Mouse (Mus musculus): ENCODE results near the gene Rcan3. TPM values are rescaled to one million over a fixed set of nuclear protein-coding genes. Genes with fewer than 3 reads are reported as not detected.
A peak's percentile ranks its signal among the peaks of the same experiment; 100 is the strongest.

Gene Rcan3
- polyA plus RNA-seq, 2 experiments = 14.0 to 16.1 TPM

DNA sequence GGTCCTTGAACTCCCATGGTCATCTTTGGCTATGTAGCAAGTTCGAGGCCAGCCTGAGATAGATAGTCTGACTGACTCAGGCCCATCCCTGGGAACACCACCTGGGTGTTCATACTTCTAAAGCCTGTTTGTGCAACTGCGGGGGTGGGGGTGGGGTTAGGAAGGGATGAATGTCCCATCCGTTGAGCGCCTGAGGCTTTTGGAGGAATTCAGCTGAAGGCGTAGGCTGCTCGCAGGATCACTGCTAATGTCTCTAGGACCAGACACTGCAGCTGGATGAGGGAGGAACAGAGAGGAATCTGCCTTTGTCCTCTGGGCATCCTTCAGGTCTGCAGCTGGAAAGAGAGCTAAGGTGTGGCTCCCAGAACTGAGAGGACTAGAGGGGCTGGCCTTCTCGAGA, 39.0 kb downstream of the Rcan3 start:
- WGBS = 75% methylated on average over 7 of the region's 7 CpGs
- ATAC-seq (ENCODE audit: low FRiP score, low read depth) = no peak
- H3K9ac ChIP-seq (ENCODE audit: low read depth, low read length, severe bottlenecking) = no peak overlapping the region
- no peak for TF ChIP-seq POLR2A (IDR thresholded peaks at IDR 0.05; ENCODE audit: borderline replicate concordance, extremely low read depth, insufficient read depth, insufficient read length)
- H3K36me3 ChIP-seq (ENCODE audit: control insufficient read depth, insufficient read depth, low read length) = no peaks in the 10 kb centered on the region
- H3K9me3 ChIP-seq (ENCODE audit: control insufficient read depth, low read length) = no peaks in the 10 kb centered on the region
- no peak overlapping the region for H3K4me2 ChIP-seq (replicated peaks; ENCODE audit: low read depth, low read length, severe bottlenecking)
- no peak for DNase-seq (ENCODE audit: low spot score)
- H3K4me3 ChIP-seq (replicated peaks; ENCODE audit: low read length) = no peak overlapping the region
- peaks cover 21% of the 10 kb centered on the region; the same call in 1 of the 2 replicates for H3K27me3 ChIP-seq (ENCODE audit: control insufficient read depth, insufficient read depth, low read length)
- no peak overlapping the region for H3K27ac ChIP-seq (replicated peaks; ENCODE audit: low read depth, low read length)
- H3K4me1 ChIP-seq (ENCODE audit: control insufficient read depth, insufficient read depth, low read length) = 0 out of 2 replicates have a peak, but pooled peaks cover 2% of the 10 kb centered on the region

GRCm38 (mm10) chr4:135393381-135393780, 40.3 kb downstream of the Rcan3 start:
- H3K4me2 ChIP-seq (replicated peaks; ENCODE audit: low read depth, low read length, severe bottlenecking) = no peak overlapping the region
- TF ChIP-seq POLR2A (IDR thresholded peaks at IDR 0.05; ENCODE audit: borderline replicate concordance, extremely low read depth, insufficient read depth, insufficient read length) = no peak
- no peak overlapping the region for H3K4me3 ChIP-seq (replicated peaks; ENCODE audit: low read length)
- no peak for DNase-seq (ENCODE audit: low spot score)
- peaks cover 13% of the 10 kb centered on the region; the same call in 1 of the 2 replicates for H3K27me3 ChIP-seq (ENCODE audit: control insufficient read depth, insufficient read depth, low read length)
- 70% methylated on average over 6 of the region's 6 CpGs for WGBS
- H3K27ac ChIP-seq (replicated peaks; ENCODE audit: low read depth, low read length) = no peak overlapping the region
- H3K4me1 ChIP-seq (ENCODE audit: control insufficient read depth, insufficient read depth, low read length) = 0 out of 2 replicates have a peak, but pooled peaks cover 2% of the 10 kb centered on the region
- no peak overlapping the region for H3K9ac ChIP-seq (ENCODE audit: low read depth, low read length, severe bottlenecking)
- no peaks in the 10 kb centered on the region for H3K36me3 ChIP-seq (ENCODE audit: control insufficient read depth, insufficient read depth, low read length)
- ATAC-seq (ENCODE audit: low FRiP score, low read depth) = no peak
- no peaks in the 10 kb centered on the region for H3K9me3 ChIP-seq (ENCODE audit: control insufficient read depth, low read length)

GRCm38 (mm10) chr4:135392801-135393200, 40.9 kb downstream of the Rcan3 start:
- no peak overlapping the region for H3K9ac ChIP-seq (ENCODE audit: low read depth, low read length, severe bottlenecking)
- ATAC-seq (ENCODE audit: low FRiP score, low read depth) = no peak
- H3K36me3 ChIP-seq (ENCODE audit: control insufficient read depth, insufficient read depth, low read length) = no peaks in the 10 kb centered on the region
- no peaks in the 10 kb centered on the region for H3K9me3 ChIP-seq (ENCODE audit: control insufficient read depth, low read length)
- H3K4me3 ChIP-seq (replicated peaks; ENCODE audit: low read length) = no peak overlapping the region
- H3K27me3 ChIP-seq (ENCODE audit: control insufficient read depth, insufficient read depth, low read length) = 0 out of 2 replicates have a peak, but pooled peaks cover 11% of the 10 kb centered on the region
- TF ChIP-seq POLR2A (IDR thresholded peaks at IDR 0.05; ENCODE audit: borderline replicate concordance, extremely low read depth, insufficient read depth, insufficient read length) = no peak
- H3K4me1 ChIP-seq (ENCODE audit: control insufficient read depth, insufficient read depth, low read length) = 0 out of 2 replicates have a peak, but pooled peaks cover under 1% of the 10 kb centered on the region
- no peak for DNase-seq (ENCODE audit: low spot score)
- no peak overlapping the region for H3K27ac ChIP-seq (replicated peaks; ENCODE audit: low read depth, low read length)
- no peak overlapping the region for H3K4me2 ChIP-seq (replicated peaks; ENCODE audit: low read depth, low read length, severe bottlenecking)
- WGBS = 79% methylated on average over 3 of the region's 3 CpGs

DNA sequence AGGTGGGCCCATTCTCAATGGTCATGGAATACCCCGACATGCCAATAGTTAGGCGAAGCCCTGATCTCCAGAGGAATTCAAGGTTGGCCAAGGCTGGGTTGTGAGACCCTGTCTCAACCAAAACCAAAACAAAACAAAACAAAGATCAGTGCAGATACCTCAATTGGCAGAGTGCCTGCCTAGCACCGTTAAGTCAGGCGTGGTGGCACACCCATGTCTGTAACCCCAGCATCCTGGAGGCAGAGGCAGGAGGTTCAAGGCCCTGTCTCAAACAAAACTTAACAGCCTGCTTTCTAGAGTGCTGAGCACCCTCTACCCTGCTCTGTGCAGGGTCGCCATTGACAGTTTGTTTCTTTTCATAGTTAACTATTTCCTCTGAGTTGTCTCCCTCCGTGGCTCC, 42.6 kb downstream of the Rcan3 start:
- Histone ChIP-seq H3K36me3 (ENCODE audit: control insufficient read depth, insufficient read depth, low read length) (no peaks in the 10 kb centered on the region), H3K9ac (ENCODE audit: low read depth, low read length, severe bottlenecking) (no peak overlapping the region), H3K4me3 (replicated peaks; ENCODE audit: low read length) (no peak overlapping the region), H3K4me1 (ENCODE audit: control insufficient read depth, insufficient read depth, low read length) (no peaks in the 10 kb centered on the region), H3K4me2 (replicated peaks; ENCODE audit: low read depth, low read length, severe bottlenecking) (no peak overlapping the region), H3K27ac (replicated peaks; ENCODE audit: low read depth, low read length) (no peak overlapping the region), H3K27me3 (ENCODE audit: control insufficient read depth, insufficient read depth, low read length) (no peaks in the 10 kb centered on the region), H3K9me3 (ENCODE audit: control insufficient read depth, low read length) (no peaks in the 10 kb centered on the region)
- DNase-seq (ENCODE audit: low spot score) (no peak), ATAC-seq (ENCODE audit: low FRiP score, low read depth) (no peak)
- no peak for TF ChIP-seq POLR2A (IDR thresholded peaks at IDR 0.05; ENCODE audit: borderline replicate concordance, extremely low read depth, insufficient read depth, insufficient read length)
- 70% methylated on average over 6 of the region's 6 CpGs for WGBS

- 0 out of 2 replicates have a peak overlapping the region, but pooled peaks have one; percentile 16 for H3K4me3 ChIP-seq (replicated peaks; ENCODE audit: low read length)
- DNase-seq (ENCODE audit: low spot score) (peak; percentile 58), ATAC-seq (ENCODE audit: low FRiP score, low read depth) (peak; percentile 74)
- no peak for TF ChIP-seq POLR2A (IDR thresholded peaks at IDR 0.05; ENCODE audit: borderline replicate concordance, extremely low read depth, insufficient read depth, insufficient read length)
- no peaks in the 10 kb centered on the region for H3K36me3 ChIP-seq (ENCODE audit: control insufficient read depth, insufficient read depth, low read length)
- H3K27ac ChIP-seq (replicated peaks; ENCODE audit: low read depth, low read length) = no peak overlapping the region; the same call in 1 of the 2 replicates
- H3K9ac ChIP-seq (ENCODE audit: low read depth, low read length, severe bottlenecking) = no peak overlapping the region
- H3K4me2 ChIP-seq (replicated peaks; ENCODE audit: low read depth, low read length, severe bottlenecking) = peak overlapping the region; percentile 20
- no peaks in the 10 kb centered on the region for H3K27me3 ChIP-seq (ENCODE audit: control insufficient read depth, insufficient read depth, low read length)
- 52% methylated on average over 10 of the region's 10 CpGs for WGBS
- H3K4me1 ChIP-seq (ENCODE audit: control insufficient read depth, insufficient read depth, low read length) = no peaks in the 10 kb centered on the region
- no peaks in the 10 kb centered on the region for H3K9me3 ChIP-seq (ENCODE audit: control insufficient read depth, low read length)
Measured at GRCm38 (mm10) chr4:135385614-135386013, 48.0 kb downstream of the Rcan3 start.
